Mouse (Mus musculus): Measurements from ENCODE around the gene Olfr1307.

Olfr1307 gene

DNA sequence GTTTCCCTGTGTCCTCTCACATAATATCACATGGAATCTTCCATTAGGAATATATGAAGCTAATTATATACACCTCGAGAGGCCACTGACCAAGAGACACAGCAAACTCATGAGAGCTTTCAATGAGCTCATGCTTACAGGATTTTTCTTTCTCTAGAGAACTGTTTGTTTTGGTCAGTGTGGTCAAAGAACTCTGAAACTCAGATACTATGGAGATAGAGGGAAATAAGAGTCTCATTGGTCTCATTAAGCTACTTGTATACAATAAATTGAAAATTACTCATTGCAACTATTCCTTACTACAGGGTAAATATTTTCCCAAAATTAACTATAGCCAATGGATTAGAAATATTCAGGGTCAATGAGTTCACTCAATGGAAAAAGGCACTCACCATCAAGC, at the start of gene Olfr1307:
Gene Olfr1307 (minus strand): TSS at position 101 of the 400 bp plus-strand sequence.
- no peak for DNase-seq (ENCODE audit: low spot score)

DNA sequence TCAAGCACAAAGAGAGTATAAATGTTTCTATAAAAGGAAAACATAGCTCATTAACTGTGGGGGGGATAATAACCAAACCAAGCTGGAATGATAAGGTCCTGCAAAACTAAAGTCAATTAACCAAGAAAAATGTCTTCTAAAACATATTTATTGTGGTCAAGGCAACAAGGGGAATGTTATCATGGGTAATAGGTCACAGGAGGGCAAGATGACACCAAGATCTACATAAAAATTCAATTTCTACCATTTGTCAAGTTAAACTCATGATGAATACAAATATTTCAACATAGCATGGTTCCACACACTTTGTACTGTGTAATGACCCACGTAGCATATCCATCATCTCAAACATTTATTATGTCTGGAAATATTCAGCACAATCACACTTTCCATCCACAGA, 40.9 kb upstream of the Olfr1307 start, which contains the start of gene Olfr1309:
Gene Olfr1309 (minus strand): TSS at position 101 of the 400 bp plus-strand sequence.
- no peak for DNase-seq (ENCODE audit: low spot score)

DNA sequence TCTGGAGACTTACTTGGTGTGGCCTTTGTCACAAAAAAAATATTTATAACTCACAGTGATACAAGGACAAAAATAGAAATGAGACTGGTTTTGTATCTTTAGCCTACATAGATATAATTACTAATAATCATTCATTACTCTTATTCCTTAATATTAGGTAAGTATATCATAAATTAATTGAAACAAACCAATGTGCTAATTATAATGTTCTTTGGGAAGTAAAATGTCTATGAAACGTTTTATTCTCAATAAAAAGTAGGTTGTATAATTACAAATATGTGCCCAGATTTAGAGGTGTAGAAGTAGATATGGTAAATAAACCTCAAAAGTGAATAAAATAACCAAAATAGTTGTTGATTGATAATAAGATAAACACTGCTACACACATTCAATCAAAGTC, 15.6 kb upstream of the Olfr1307 start, which contains the start of gene Olfr1308:
Gene Olfr1308 (minus strand): TSS at position 101 of the 400 bp plus-strand sequence.
- DNase-seq (ENCODE audit: low spot score) = no peak

- DNase-seq (ENCODE audit: low spot score) = no peak
Observed at GRCm38 (mm10) chr2:111916171-111916570, 33.1 kb downstream of the Olfr1307 start, which contains the start of gene Olfr1306. TSS of gene Olfr1306 (minus strand) at chr2:111916271.

Measured in left cerebral cortex, adult 11 months (tissue).